In genomic region chr5:114373174-114373573, GRCm38 (mm10) we compare ENCODE assay signal across 10 mouse cellular contexts. TPM values are rescaled to one million over a fixed set of nuclear protein-coding genes. Genes with fewer than 3 reads are reported as not detected.
DNase-seq lines count a peak whose midpoint lies in the region; TF ChIP-seq lines count a peak whose summit lies in the region.
"Had no signal": no experiment of that assay in that cellular context is flagged by ENCODE, and none has a peak within 500 bp of the region (broad histone marks: within the 10 kb centered on the region; RNA-seq: fewer than 3 reads in every experiment).

No protein-coding gene starts in this region.

- no peak overlapping the region for H3K4me3 ChIP-seq in embryonic fibroblast, embryonic 13.5 days (ENCODE audit: insufficient read depth, low read length)
- H3K4me3 ChIP-seq: neural tube, embryonic 13.5 days had no signal

- intact Hi-C loops in left cerebral cortex, postnatal 4 days (cut with DNase I), result no loop called here

- peak; percentile 51 for DNase-seq in gastrocnemius, adult 18-20 months (ENCODE audit: low spot score)
- no peak for DNase-seq in gastrocnemius, postnatal 4 days (ENCODE audit: low spot score in 2 of 2)
- DNase-seq in kidney, adult 8-10 months, result peak; percentile 39 to 52
- DNase-seq in lung, postnatal 36 days, result peak; percentile 87
- DNase-seq in left cerebral cortex, postnatal 4 days, result no peak
- DNase-seq in right cerebral cortex, postnatal 36 days (ENCODE audit: low spot score in 2 of 2), result no peak
- DNase-seq in embryo, embryonic 10.5 days (ENCODE audit: low spot score), result no peak
- DNase-seq: layer of hippocampus, adult 9-11 months had no signal

- TF ChIP-seq POLR2A in embryonic fibroblast, embryonic 13.5 days (IDR thresholded peaks at IDR 0.05; ENCODE audit: low read depth, low read length), result no peak

- TF ChIP-seq CTCF in embryonic fibroblast, embryonic 13.5 days (IDR thresholded peaks at IDR 0.05; ENCODE audit: borderline replicate concordance, insufficient read depth, low read length), result no peak

- peaks cover 61% of the 10 kb centered on the region for H3K4me1 ChIP-seq in embryonic fibroblast, embryonic 13.5 days (ENCODE audit: control insufficient read depth, insufficient read depth, low read length)

- peak overlapping the region; percentile 94 for H3K27ac ChIP-seq in embryonic fibroblast, embryonic 13.5 days (ENCODE audit: insufficient read depth, low read length)

RNA-seq across cellular contexts. Expression of gene Kctd10, which starts 7.1 kb away (rescaled TPM):
- 10 to 100 TPM; 15.2 to 21.4 TPM for total RNA-seq in gastrocnemius, adult 18-20 months (2021)
- 10 to 100 TPM; 38.0 to 40.7 TPM for total RNA-seq in gastrocnemius, postnatal 4 days (2021)
- polyA plus RNA-seq in embryonic fibroblast, embryonic 13.5 days (2011; ENCODE audit: insufficient read length, low read depth, missing spikeins), result 165 and 206 TPM in 2 replicates
- total RNA-seq in left cerebral cortex, postnatal 4 days (2021), result 10 to 100 TPM; 61.6 to 63.0 TPM

RNA-seq across cellular contexts. Expression of gene Ube3b, which starts 7.2 kb away (rescaled TPM):
- total RNA-seq in gastrocnemius, adult 18-20 months (2021), result 100 to 1,000 TPM; 108 to 115 TPM
- total RNA-seq in gastrocnemius, postnatal 4 days (2021), result 10 to 100 TPM; 54.2 to 59.3 TPM
- polyA plus RNA-seq in embryonic fibroblast, embryonic 13.5 days (2011; ENCODE audit: insufficient read length, low read depth, missing spikeins), result 45.5 and 45.7 TPM in 2 replicates
- total RNA-seq in left cerebral cortex, postnatal 4 days (2021), result 10 to 100 TPM; 67.7 to 68.4 TPM

Comparison
In these comparisons a context has a peak if more than half of its experiments do, and no peak if none do; other contexts are left out.
1. DNase-seq: peak in gastrocnemius, adult 18-20 months (single experiment), kidney, adult 8-10 months (2 of 2) and lung, postnatal 36 days (single experiment); none in gastrocnemius, postnatal 4 days (0 of 2), left cerebral cortex, postnatal 4 days (single experiment), right cerebral cortex, postnatal 36 days (0 of 2) and embryo, embryonic 10.5 days (single experiment).